Mouse (Mus musculus): ENCODE measurements around the gene Fam169a.

DNA sequence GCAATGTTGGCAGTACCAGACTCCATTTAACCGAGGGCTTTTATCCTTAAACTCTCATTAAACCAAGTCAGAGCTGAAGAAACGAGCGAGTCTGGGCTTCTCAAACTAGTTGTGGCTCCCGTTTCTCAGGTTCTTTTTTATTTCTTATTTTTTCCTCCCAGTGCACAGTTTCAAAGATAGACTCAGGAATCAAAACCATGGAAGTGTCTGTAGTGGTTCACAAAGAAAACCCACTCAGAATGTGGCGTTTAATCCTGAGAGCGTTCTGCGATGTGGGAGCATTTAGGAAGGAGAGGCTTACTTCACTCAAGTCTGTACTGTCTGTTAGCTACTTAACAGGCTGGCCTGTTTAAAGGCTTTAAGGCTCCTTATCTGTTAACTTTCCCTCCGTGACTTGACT, 1.1 kb downstream of the Fam169a start:
- no peak for TF ChIP-seq CTCF (IDR thresholded peaks at IDR 0.05; ENCODE audit: extremely low read depth, insufficient read depth, low read length)
- no peak for TF ChIP-seq POLR2A (IDR thresholded peaks at IDR 0.05; ENCODE audit: extremely low read depth, insufficient read depth, low read length)
